Mouse (Mus musculus): ENCODE data around the gene Gpr12.
"Not testable (repeated sequence)": the region's sequence is repeated elsewhere in the genome, so short reads cannot be mapped to it uniquely, and the experiment has no call there.

The Gpr12 gene

DNA sequence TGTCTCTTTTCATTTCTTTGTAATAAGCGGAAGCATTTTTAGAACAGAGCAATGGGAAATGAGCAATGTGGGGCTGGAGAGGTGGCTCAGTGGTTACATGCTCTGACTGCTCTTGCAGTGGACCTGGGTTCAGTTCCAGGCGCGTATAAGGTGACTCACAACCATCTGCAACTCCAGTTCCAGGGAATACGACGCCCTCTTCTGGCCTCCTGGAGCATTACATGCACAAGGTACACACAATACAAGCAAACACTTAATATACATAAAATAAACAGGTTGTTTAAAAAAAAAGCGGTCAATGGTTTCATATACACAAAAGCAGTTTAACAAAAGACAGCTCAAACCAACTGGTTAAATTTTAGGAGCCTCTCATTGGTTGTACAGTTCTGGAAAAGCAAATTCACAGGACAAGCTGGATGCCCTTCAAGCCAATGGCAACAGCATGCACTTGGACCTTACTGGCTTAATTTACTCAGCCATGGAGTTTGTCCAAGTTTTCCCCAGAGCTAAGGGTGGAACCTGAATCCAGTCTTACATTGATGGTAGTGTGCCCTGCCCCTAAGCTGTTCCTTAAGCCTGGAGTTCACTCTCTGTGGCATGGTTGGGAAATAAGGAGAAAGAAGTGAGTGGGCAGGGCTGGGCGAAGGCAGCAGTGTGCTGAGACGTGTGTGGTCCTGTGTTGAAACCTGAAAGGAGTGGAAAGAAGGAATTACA lies 1.5 kb upstream of the Gpr12 start:
- no peak for DNase-seq (ENCODE audit: low spot score in 2 of 2)

DNA sequence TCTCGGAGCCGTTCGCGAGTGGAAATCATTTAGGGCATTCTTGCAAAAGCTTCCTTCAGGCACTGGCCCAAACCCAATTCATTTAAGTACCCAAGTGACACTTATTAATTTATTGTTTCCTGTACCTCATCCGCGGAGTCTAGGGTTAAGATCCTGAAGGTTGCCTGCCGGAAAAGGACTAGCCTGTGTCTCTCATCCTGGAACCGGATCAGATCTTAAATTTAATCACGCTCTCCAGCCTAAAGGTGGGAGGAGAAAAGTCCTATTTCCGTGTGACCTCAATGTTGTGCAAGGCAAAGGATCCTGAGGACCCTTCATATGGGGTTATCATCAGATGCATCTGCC lies 240 bp upstream of the Gpr12 start:
- DNase-seq (ENCODE audit: low spot score in 2 of 2): no peak

DNA sequence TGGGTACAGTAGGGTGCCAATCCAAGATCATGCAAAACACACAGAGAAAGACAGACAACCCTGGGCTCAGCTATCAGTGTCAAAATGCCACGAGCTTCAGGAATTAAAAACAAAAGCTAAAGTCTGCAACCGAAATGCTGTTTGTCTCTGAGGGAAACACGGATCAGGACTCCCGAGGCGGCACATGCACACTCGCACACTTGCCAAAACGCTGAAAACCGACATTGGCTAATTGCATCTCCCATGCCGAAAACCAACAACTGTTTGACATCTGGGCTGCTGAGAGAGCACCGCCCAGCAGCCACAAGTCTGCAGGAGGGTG lies 922 bp downstream of the Gpr12 start:
- DNase-seq (ENCODE audit: low spot score in 2 of 2): no peak

DNA sequence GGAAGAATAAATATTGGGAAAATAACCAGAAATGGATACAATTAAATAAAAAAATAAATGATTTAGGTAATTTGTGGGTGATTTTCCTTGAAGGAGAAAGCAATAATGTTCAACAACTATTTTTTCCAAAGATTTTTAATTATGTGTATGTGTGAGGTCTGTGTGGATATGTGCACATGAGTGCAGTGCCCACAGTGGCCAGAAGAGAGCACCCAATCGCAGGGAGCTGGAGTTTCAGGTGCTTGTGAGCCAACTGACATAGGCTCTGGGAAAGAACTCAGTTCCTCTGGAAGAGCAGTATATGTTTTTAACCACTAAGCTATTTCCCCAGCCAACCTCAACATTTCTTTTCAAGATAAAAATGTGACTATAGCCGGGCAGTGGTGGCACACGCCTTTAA lies 8.4 kb downstream of the Gpr12 start:
- DNase-seq (ENCODE audit: low spot score in 2 of 2): no peak

DNA sequence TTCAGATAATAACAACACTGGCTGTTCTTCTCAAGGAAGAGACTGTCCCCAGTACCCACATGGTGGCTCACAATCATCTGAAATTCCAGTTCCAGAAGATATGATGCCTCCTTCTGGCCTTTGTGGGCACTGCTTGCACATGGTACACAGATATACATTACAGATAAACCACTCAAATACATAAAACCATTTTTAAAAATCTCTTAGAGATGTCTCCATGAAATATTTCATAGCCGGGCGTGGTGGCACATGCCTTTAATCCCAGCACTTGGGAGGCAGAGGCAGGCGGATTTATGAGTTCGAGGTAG lies 12.3 kb downstream of the Gpr12 start:
- DNase-seq (ENCODE audit: low spot score in 2 of 2): not testable (repeated sequence)

GRCm38 (mm10) chr5:146571830-146572734 lies 13.0 kb downstream of the Gpr12 start:
- DNase-seq (ENCODE audit: low spot score in 2 of 2): not testable (repeated sequence)

GRCm38 (mm10) chr5:146570179-146570578 lies 14.9 kb downstream of the Gpr12 start:
- not testable (repeated sequence) for DNase-seq (ENCODE audit: low spot score in 2 of 2)

GRCm38 (mm10) chr5:146567054-146567453 lies 18.0 kb downstream of the Gpr12 start:
- no peak for DNase-seq (ENCODE audit: low spot score in 2 of 2)

GRCm38 (mm10) chr5:146564259-146564658 lies 20.8 kb downstream of the Gpr12 start:
- DNase-seq (ENCODE audit: low spot score in 2 of 2): no peak

GRCm38 (mm10) chr5:146555836-146556235 lies 29.2 kb downstream of the Gpr12 start, which contains the start of gene Gm3415:
Gene Gm3415 (plus strand): TSS chr5:146556136.
- not testable (repeated sequence) for DNase-seq (ENCODE audit: low spot score in 2 of 2)

- not testable (repeated sequence) for DNase-seq (ENCODE audit: low spot score in 2 of 2)
These were observed 47.7 kb downstream of the Gpr12 start, which contains the start of gene Gm3409 for GRCm38 (mm10) chr5:146537347-146537746. Gene Gm3409 (plus strand): TSS chr5:146537647.

All from spleen, postnatal 36 days (tissue).